In the genomic region with DNA sequence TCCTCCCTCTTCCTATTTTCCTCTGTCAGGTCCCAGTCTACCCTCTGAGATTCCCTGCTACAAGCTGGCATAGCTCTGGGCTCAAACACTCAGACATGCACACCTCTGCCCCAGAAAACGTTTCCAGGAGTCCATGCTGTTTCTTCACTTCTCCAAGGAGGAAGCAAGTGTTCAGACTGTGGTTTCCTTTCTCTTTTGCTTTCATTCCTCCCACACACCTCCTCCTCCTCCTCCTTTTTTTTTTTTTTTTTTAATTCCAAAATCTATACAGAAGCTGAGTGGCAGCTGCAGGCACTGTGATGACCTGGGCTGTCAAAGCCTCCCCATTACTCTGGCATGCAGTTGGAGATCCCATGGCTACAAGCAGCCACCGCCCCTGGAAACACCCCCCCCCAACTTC, we compare ENCODE assay signal across 15 mouse cellular contexts. TPM values are rescaled to one million over a fixed set of nuclear protein-coding genes. Genes with fewer than 3 reads are reported as not detected.
DNase-seq lines count a peak whose midpoint lies in the region; ATAC-seq and TF ChIP-seq lines count a peak whose summit lies in the region.
"Had no signal": no experiment of that assay in that cellular context is flagged by ENCODE, and none has a peak within 500 bp of the region (broad histone marks: within the 10 kb centered on the region; RNA-seq: fewer than 3 reads in every experiment).

No protein-coding gene starts in this region.

- intact Hi-C loops in left cerebral cortex, adult 2 months (cut with DNase I): no loop called here

- no peak overlapping the region for H3K27ac ChIP-seq in heart, embryonic 16.5 days (ENCODE audit: low read length)
- no peak overlapping the region for H3K27ac ChIP-seq in liver, embryonic 15.5 days (replicated peaks)
- H3K27ac ChIP-seq in left cerebral cortex, adult 2 months: no peak overlapping the region

- no peak for DNase-seq in heart, adult 11 months
- DNase-seq in 416B (ENCODE audit: low read depth) (peak; percentile 65), adipocyte (ENCODE audit: low spot score) (peak; percentile 49)
- DNase-seq in gastrocnemius, adult 18-20 months (ENCODE audit: low spot score): no peak
- DNase-seq in left cerebral cortex, adult 2 months (ENCODE audit: extremely low spot score in 1 of 2, low spot score in 2 of 2): no peak
- DNase-seq: adrenal gland, postnatal 10 days; cerebellum, postnatal 36 days; kidney, postnatal 14 days; layer of hippocampus, postnatal 36 days had no signal

- no peaks in the 10 kb centered on the region for H3K9me3 ChIP-seq in heart, embryonic 16.5 days (replicated peaks; ENCODE audit: control insufficient read depth, low read length)
- no peaks in the 10 kb centered on the region for H3K9me3 ChIP-seq in liver, embryonic 15.5 days (replicated peaks)

- no peak overlapping the region for H3K4me3 ChIP-seq in heart, embryonic 16.5 days (ENCODE audit: low read length)
- no peak overlapping the region for H3K4me3 ChIP-seq in liver, embryonic 15.5 days (replicated peaks)
- H3K4me3 ChIP-seq in left cerebral cortex, adult 2 months: no peak overlapping the region

- H3K9ac ChIP-seq in heart, embryonic 16.5 days (ENCODE audit: low read length): no peak overlapping the region
- H3K9ac ChIP-seq in liver, embryonic 15.5 days: no peak overlapping the region

- peaks cover 48% of the 10 kb centered on the region for H3K4me1 ChIP-seq in heart, embryonic 16.5 days (ENCODE audit: control insufficient read depth, insufficient read depth, low read length)
- peaks cover 59% of the 10 kb centered on the region for H3K4me1 ChIP-seq in liver, embryonic 15.5 days (replicated peaks)

- WGBS in heart, embryonic 16.5 days: 34% methylated on average over 2 of the region's 2 CpGs
- 7% methylated on average over 2 of the region's 2 CpGs for WGBS in liver, embryonic 15.5 days (ENCODE audit: insufficient replicate concordance)

- peaks cover under 1% of the 10 kb centered on the region; the same call in 1 of the 2 replicates for H3K36me3 ChIP-seq in heart, embryonic 16.5 days (ENCODE audit: control insufficient read depth, insufficient read depth)
- H3K36me3 ChIP-seq in liver, embryonic 15.5 days (replicated peaks): no peaks in the 10 kb centered on the region

- H3K4me2 ChIP-seq in heart, embryonic 16.5 days (ENCODE audit: low read depth, low read length): peak overlapping the region; percentile 96; the same call in 1 of the 2 replicates
- H3K4me2 ChIP-seq in liver, embryonic 15.5 days: peak overlapping the region; percentile 100; the same call in 1 of the 2 replicates

- no peak for TF ChIP-seq CTCF in left cerebral cortex, adult 2 months (IDR thresholded peaks at IDR 0.05)

- H3K27me3 ChIP-seq in heart, embryonic 16.5 days (ENCODE audit: control insufficient read depth, insufficient read depth, low read length): peaks cover 13% of the 10 kb centered on the region
- H3K27me3 ChIP-seq in liver, embryonic 15.5 days: peaks cover 76% of the 10 kb centered on the region

- ATAC-seq in heart, embryonic 16.5 days (replicated peaks; ENCODE audit: extremely low read depth, insufficient read depth, low FRiP score): no peak
- ATAC-seq in liver, embryonic 15.5 days (ENCODE audit: insufficient read depth): no peak
- ATAC-seq: forebrain, embryonic 16.5 days; hindbrain, embryonic 16.5 days had no signal

RNA-seq across cellular contexts. Expression of gene Itpka, which starts 1.6 kb away (rescaled TPM):
- polyA plus RNA-seq in heart, embryonic 16.5 days (2015; fragmentation: Nextera tagmentation; extraction: Ambion mirVana): 1.7 and 2.7 TPM in 2 replicates
- polyA plus RNA-seq in liver, embryonic 15.5 days (2015; fragmentation: Nextera tagmentation; extraction: Ambion mirVana): 2.7 and 4.2 TPM in 2 replicates
- not detected for total RNA-seq in gastrocnemius, adult 18-20 months (2021)
- total RNA-seq in left cerebral cortex, adult 2 months (2021): 100 to 1,000 TPM; 186 to 195 TPM
- total RNA-seq: megakaryocyte-erythroid progenitor cell, adult 5-6 weeks had no signal

RNA-seq across cellular contexts. Expression of gene Ltk, which starts 19.7 kb away (rescaled TPM):
- 0.22 TPM in 1 of 2 replicates, not detected in the other for polyA plus RNA-seq in heart, embryonic 16.5 days (2015; fragmentation: Nextera tagmentation; extraction: Ambion mirVana)
- polyA plus RNA-seq in liver, embryonic 15.5 days (2015; fragmentation: Nextera tagmentation; extraction: Ambion mirVana): 0.07 and 0.13 TPM in 2 replicates
- not detected for total RNA-seq in gastrocnemius, adult 18-20 months (2021)
- total RNA-seq in left cerebral cortex, adult 2 months (2021): 10 to 100 TPM; 22.5 to 25.0 TPM
- total RNA-seq: megakaryocyte-erythroid progenitor cell, adult 5-6 weeks had no signal
- polyA plus RNA-seq: limb, embryonic 11.5 days had no signal

RNA-seq across cellular contexts. Expression of gene Rpap1, which starts 46.8 kb away (rescaled TPM):
- 17.2 and 18.3 TPM in 2 replicates for polyA plus RNA-seq in heart, embryonic 16.5 days (2015; fragmentation: Nextera tagmentation; extraction: Ambion mirVana)
- 9.1 and 9.9 TPM in 2 replicates for polyA plus RNA-seq in liver, embryonic 15.5 days (2015; fragmentation: Nextera tagmentation; extraction: Ambion mirVana)
- 10 to 100 TPM; 14.6 to 16.6 TPM for total RNA-seq in gastrocnemius, adult 18-20 months (2021)
- total RNA-seq in left cerebral cortex, adult 2 months (2021): 10 to 100 TPM; 18.6 to 19.5 TPM

RNA-seq across cellular contexts. Expression of gene Tyro3, which starts 57.0 kb away (rescaled TPM):
- 5.1 and 8.0 TPM in 2 replicates for polyA plus RNA-seq in heart, embryonic 16.5 days (2015; fragmentation: Nextera tagmentation; extraction: Ambion mirVana)
- 1.1 TPM in 2 replicates for polyA plus RNA-seq in liver, embryonic 15.5 days (2015; fragmentation: Nextera tagmentation; extraction: Ambion mirVana)
- total RNA-seq in gastrocnemius, adult 18-20 months (2021): under 1 TPM; 0.27 to 0.95 TPM
- 100 to 1,000 TPM; 203 to 208 TPM for total RNA-seq in left cerebral cortex, adult 2 months (2021)
- total RNA-seq: megakaryocyte-erythroid progenitor cell, adult 5-6 weeks had no signal

Comparison
In these comparisons a context has a peak if more than half of its experiments do, and no peak if none do; other contexts are left out.
1. DNase-seq: peak in 416B (single experiment) and adipocyte (single experiment); none in heart, adult 11 months (single experiment), gastrocnemius, adult 18-20 months (single experiment) and left cerebral cortex, adult 2 months (0 of 2).
2. RNA of gene Itpka, which starts 1.6 kb away (total RNA-seq): 186 to 195 TPM in left cerebral cortex, adult 2 months; not detected in gastrocnemius, adult 18-20 months; every median in the first group is over 100 times any median in the second.
3. RNA of gene Ltk, which starts 19.7 kb away (total RNA-seq): 22.5 to 25.0 TPM in left cerebral cortex, adult 2 months; not detected in gastrocnemius, adult 18-20 months; every median in the first group is over 10 times any median in the second.